Mouse (Mus musculus) kidney, postnatal 0 days (tissue): ENCODE data around the gene Dtx3. TPM values are rescaled to one million over a fixed set of nuclear protein-coding genes. Genes with fewer than 3 reads are reported as not detected.
A peak's percentile ranks its signal among the peaks of the same experiment; 100 is the strongest.

Source experiments
- ATAC-seq: fragments of 200-750 bp; cut with Nextera tagmentation; replicated peaks from 2 replicates; pipeline ENCODE4 v1.8.0; 2017; ENCODE audit warnings: low read depth, moderate number of reproducible peaks, moderate TSS enrichment, moderate library complexity; ENCODE audit not compliant: low FRiP score
- DNase-seq: peaks from one replicate; pipeline ENCODE4 v3.0.0-alpha.2; 2016; ENCODE audit warnings: low spot score
- H3K27ac ChIP-seq: fragments of 300-500 bp; sonication (generic); 2 replicates; pipeline ENCODE4 v1.5.1; 2014; ENCODE audit warnings: mild to moderate bottlenecking
- H3K27me3 ChIP-seq: fragments of 300-500 bp; sonication (generic); 2 replicates; pipeline ENCODE4 v1.6.1; 2014; ENCODE audit warnings: low read length, mixed read lengths; ENCODE audit not compliant: insufficient read depth
- H3K36me3 ChIP-seq: fragments of 300-500 bp; sonication (generic); 2 replicates; pipeline ENCODE4 v1.6.1; 2014; ENCODE audit warnings: low read length, mixed read lengths; ENCODE audit not compliant: insufficient read depth
- H3K4me1 ChIP-seq: fragments of 300-500 bp; sonication (generic); replicated peaks from 2 replicates; pipeline ENCODE4 v1.6.1; 2014; ENCODE audit warnings: antibody characterized with exemption, low read length, mixed read lengths; ENCODE audit not compliant: insufficient read depth
- H3K4me2 ChIP-seq: fragments of 300-500 bp; sonication (generic); 2 replicates; pipeline ENCODE4 v1.6.1; 2014; ENCODE audit warnings: mild to moderate bottlenecking, low read length, moderate library complexity, mixed read lengths
- H3K4me3 ChIP-seq: fragments of 300-500 bp; sonication (generic); replicated peaks from 2 replicates; pipeline ENCODE4 v1.5.1; 2014; ENCODE audit warnings: low read depth, low read length
- H3K9ac ChIP-seq: fragments of 300-500 bp; sonication (generic); 2 replicates; pipeline ENCODE4 v1.6.1; 2014; ENCODE audit warnings: low read depth, low read length
- H3K9me3 ChIP-seq: fragments of 300-500 bp; sonication (generic); replicated peaks from 2 replicates; pipeline ENCODE4 v1.6.1; 2016; ENCODE audit warnings: low read length, inconsistent platforms, mixed read lengths
- CTCF ChIP-seq: IDR thresholded peaks from 2 replicates; pipeline ENCODE4 v1.5.1; 2016; ENCODE audit warnings: antibody characterized with exemption, low read depth, mild to moderate bottlenecking, moderate library complexity
- WGBS: fragments of 180-500 bp; shearing (Covaris S2); extraction: QIAGEN DNeasy Blood & Tissue Kit; methylation state at CpG from one replicate; pipeline ENCODE4 v1.1.7; 2014; 5-methylcytosine and 5-hydroxymethylcytosine counted together
- polyA plus RNA-seq: library from polyadenylated mRNA; unstranded; fragments of >200 nt; fragmentation: Nextera tagmentation; extraction: Ambion mirVana; gene quantifications from 2 replicates; pipeline ENCODE4 v1.2.1, GENCODE M21; 2015

Dtx3 gene
- polyA plus RNA-seq, 1 experiment from 2014 or later: 85.1 TPM

DNA sequence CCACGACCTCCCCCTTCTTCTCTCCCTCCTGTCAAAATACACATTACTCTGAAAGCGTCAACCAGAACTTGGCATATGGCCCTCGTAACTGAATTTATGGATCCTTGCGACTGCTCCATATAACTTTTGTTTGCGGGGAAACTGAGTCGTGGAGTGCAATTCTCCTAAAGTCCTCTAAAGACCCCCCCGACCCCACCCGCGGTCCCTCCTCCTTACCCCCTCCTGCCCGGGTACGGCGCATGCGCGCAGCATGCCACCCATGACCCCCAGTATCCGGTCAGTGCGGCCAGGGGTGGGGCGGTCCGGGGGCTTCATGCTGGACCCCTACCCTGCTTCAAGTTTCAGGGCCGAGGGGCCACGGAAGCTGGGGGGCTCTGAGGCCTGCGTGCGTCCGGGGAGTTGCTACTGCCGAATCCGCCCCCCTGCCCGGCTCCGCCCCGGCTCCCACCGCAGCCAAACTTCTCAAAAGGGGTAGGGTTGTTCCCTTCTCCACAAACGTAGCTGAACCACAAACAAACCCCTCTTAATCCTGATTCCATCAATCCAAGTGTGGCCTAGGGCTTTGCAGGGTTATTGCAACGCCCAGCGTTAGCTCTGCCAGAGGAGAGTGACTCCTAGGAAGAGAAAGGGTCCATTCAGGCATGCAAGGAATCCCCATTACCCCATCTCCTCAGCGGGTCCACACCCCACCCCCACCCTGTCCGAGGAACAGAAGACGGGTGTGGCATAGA lies 5.7 kb downstream of the Dtx3 start, which contains the start of gene Arhgef25:
Gene Arhgef25, minus strand, starts transcription at position 433 of the 731 bp plus-strand sequence.
- Histone ChIP-seq H3K4me3 (peak within 1 kb of the TSS; percentile 71), H3K9ac (peak within 1 kb of the TSS; percentile 72), H3K27me3 (no peaks in the 10 kb centered on the region), H3K9me3 (no peaks in the 10 kb centered on the region), H3K36me3 (peaks cover 12% of the 10 kb centered on the region; the same call in 1 of the 2 replicates), H3K4me2 (peak within 1 kb of the TSS; percentile 87), H3K4me1 (peaks cover 19% of the 10 kb centered on the region; the same call in 1 of the 2 replicates), H3K27ac (peak within 1 kb of the TSS; percentile 75)
- peak; percentile 76 for DNase-seq
- TF ChIP-seq CTCF: no peak
- peak; percentile 16 for ATAC-seq
- WGBS: 5% methylated on average over 35 of the region's 35 CpGs

DNA sequence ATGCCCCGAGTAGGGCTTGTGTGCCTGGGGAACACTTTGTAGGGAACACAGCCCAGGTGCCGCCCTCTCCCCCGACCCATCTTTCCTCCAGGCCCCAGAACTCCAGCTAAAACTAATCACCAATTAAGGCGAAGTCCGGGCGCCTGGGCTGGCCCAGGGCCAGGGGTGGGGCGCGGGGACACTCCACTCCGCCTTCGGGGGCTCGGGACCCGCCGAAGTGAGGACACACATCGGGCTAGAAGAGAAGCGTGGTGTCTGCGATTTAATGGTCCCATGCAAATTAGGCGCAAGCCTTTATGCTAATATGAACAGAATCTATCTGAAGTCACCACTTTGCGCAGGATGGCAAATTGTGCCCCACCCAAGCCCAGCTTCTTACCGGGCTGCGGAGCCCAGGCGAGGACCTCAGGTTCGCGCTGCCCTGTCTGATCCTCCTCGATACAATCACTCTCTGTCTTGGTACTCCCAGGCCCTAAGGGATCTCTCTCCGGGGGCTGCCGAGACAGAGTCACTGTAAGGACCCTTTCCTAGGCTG lies 6.3 kb downstream of the Dtx3 start:
- H3K36me3 ChIP-seq: peaks cover 12% of the 10 kb centered on the region; the same call in 1 of the 2 replicates
- WGBS: under 1% methylated on average over 26 of the region's 26 CpGs

DNA sequence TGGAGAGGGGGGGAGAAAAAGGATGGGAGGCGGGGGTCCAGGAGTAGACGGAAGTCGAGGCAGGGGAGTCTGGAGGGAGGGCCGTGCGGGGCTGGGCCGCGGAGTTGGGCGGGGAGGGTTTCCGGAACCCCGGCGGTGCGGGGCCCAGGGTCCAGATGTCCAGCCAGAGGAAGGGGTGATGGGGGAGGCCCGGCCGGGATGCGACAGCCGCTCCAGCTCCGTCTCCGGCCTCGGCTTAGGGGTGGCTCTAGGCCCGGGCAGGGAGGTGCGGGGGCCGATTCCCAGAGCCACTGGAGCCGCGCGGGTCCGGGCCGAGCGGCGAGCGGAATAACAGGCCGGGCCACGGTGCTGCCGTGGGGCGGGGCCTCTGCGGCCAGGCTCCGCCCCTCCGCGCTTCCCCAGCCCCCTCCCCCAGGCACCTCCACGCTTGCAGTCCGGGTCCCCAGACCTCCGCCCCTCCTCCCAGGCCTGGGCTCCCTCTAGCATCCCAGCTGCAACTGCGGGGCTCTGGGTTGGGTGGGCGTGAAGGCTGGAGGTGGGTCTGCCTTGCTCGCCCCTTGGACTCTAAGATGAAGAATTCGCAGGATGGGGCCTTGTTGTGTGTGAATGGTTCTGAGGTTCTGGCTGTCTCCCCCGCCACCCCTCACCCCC lies 6.9 kb downstream of the Dtx3 start:
- Histone ChIP-seq H3K27me3 (no peaks in the 10 kb centered on the region), H3K9ac (peak overlapping the region; percentile 72), H3K4me3 (peak overlapping the region; percentile 71), H3K36me3 (peaks cover 12% of the 10 kb centered on the region; the same call in 1 of the 2 replicates), H3K4me1 (peaks cover 14% of the 10 kb centered on the region; the same call in 1 of the 2 replicates), H3K27ac (peak overlapping the region; percentile 75), H3K4me2 (peak overlapping the region; percentile 87), H3K9me3 (no peaks in the 10 kb centered on the region)
- DNase-seq (peak; percentile 83), ATAC-seq (peak; percentile 77)
- WGBS: under 1% methylated on average over 31 of the region's 46 CpGs
- no peak for TF ChIP-seq CTCF

More for the DNA sequence above, 6.3 kb downstream of the Dtx3 start:
- DNase-seq: peak; percentile 46
- Histone ChIP-seq H3K4me1 (peaks cover 14% of the 10 kb centered on the region; the same call in 1 of the 2 replicates), H3K4me2 (peak overlapping the region; percentile 87), H3K27ac (peak overlapping the region; percentile 75), H3K4me3 (peak overlapping the region; percentile 71), H3K9me3 (no peaks in the 10 kb centered on the region), H3K9ac (peak overlapping the region; percentile 72), H3K27me3 (no peaks in the 10 kb centered on the region)
- no peak for TF ChIP-seq CTCF
- 0 out of 2 replicates have a peak, but pooled peaks have one; percentile 1 for ATAC-seq

DNA sequence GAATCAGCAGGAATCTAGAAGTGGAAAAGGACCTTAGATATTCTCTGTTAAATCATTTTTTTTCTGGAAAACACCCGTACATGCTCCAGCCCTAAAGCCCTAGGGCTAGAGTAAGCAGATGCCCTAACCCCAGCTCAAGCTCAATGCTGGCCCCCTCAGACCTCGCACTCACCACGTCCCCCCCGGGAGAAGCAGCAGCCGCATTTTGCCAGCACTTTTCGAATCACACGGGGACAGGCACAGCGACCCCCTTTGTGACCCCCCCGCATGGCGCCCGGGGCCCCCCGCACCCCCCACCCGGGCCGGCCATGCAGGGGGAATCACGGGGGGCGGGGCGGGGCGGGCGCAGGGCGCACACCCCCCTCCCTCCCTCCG lies 7.5 kb downstream of the Dtx3 start:
- Histone ChIP-seq H3K36me3 (peaks cover 12% of the 10 kb centered on the region; the same call in 1 of the 2 replicates), H3K9me3 (no peaks in the 10 kb centered on the region), H3K4me1 (peaks cover 14% of the 10 kb centered on the region; the same call in 1 of the 2 replicates), H3K4me3 (peak overlapping the region; percentile 71), H3K27me3 (no peaks in the 10 kb centered on the region), H3K9ac (peak overlapping the region; percentile 72), H3K4me2 (peak overlapping the region; percentile 87), H3K27ac (peak overlapping the region; percentile 75)
- TF ChIP-seq CTCF: no peak
- ATAC-seq (no peak), DNase-seq (no peak)
- under 1% methylated on average over 8 of the region's 21 CpGs for WGBS

DNA sequence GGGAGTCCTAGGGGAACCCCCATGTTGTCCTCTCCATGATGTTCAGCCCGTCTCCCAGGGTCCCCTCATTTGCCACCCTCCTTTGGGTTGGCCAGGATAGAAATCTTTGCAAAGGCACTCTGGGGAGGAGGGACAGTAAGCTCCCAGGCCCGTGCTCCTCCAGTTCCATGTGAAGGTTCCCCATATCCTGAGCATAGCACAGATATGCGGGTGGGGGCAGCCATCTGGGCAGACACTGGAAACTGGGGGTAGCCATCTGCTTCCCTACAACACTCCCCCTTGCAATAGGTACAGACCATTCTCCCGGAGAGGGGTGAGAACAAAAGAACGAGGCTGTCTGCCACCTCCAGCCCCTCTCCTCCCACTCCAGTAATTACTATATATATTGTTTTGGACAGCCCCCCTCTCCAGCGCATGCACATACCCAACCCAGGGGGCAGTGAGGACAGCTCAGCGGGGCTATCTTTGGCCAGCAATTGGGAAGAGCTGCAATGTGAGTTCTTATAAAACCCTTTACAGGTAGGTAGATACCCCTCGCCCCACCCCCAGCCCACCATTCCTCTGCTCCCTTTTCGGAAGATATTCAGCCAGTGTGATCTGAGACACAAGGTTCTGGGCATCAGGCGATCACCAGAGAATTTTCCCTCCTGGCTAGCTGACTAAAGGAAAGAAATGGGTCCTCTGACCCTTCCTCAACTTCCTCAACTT lies 8.0 kb downstream of the Dtx3 start:
- Histone ChIP-seq H3K4me2 (peak overlapping the region; percentile 87), H3K9ac (peak overlapping the region; percentile 72; the same call in 1 of the 2 replicates)
- 42% methylated on average over 10 of the region's 10 CpGs for WGBS

More for the DNA sequence above, 8.0 kb downstream of the Dtx3 start:
- Histone ChIP-seq H3K9me3 (no peaks in the 10 kb centered on the region), H3K27me3 (no peaks in the 10 kb centered on the region), H3K4me1 (peaks cover 14% of the 10 kb centered on the region; the same call in 1 of the 2 replicates), H3K27ac (no peak overlapping the region), H3K4me3 (peak overlapping the region; percentile 71), H3K36me3 (peaks cover 6% of the 10 kb centered on the region; the same call in 1 of the 2 replicates)
- ATAC-seq (no peak), DNase-seq (no peak)
- TF ChIP-seq CTCF: no peak
